8 mouse cellular contexts compared by ENCODE assay signal in genomic region chr10:77150947-77151521, GRCm38 (mm10). TPM values are rescaled to one million over a fixed set of nuclear protein-coding genes. Genes with fewer than 3 reads are reported as not detected.
A peak's percentile ranks its signal among the peaks of the same experiment; 100 is the strongest.
DNase-seq lines count a peak whose midpoint lies in the region; ATAC-seq lines count a peak whose summit lies in the region.
"Had no signal": no experiment of that assay in that cellular context is flagged by ENCODE, and none has a peak within 500 bp of the region (broad histone marks: within the 10 kb centered on the region; RNA-seq: fewer than 3 reads in every experiment).

No protein-coding gene starts in this region.

- peaks cover 29% of the 10 kb centered on the region for H3K4me1 ChIP-seq in intestine, embryonic 14.5 days (replicated peaks; ENCODE audit: control insufficient read depth, insufficient read depth, low read length)
- peaks cover 26% of the 10 kb centered on the region for H3K4me1 ChIP-seq in midbrain, embryonic 14.5 days (ENCODE audit: control insufficient read depth, insufficient read depth, low read length)

- peak; percentile 40; the same call in 1 of the 2 replicates for ATAC-seq in intestine, embryonic 14.5 days (replicated peaks; ENCODE audit: low FRiP score, low TSS enrichment, low read depth)
- ATAC-seq in midbrain, embryonic 14.5 days (ENCODE audit: low FRiP score, low TSS enrichment): peak; percentile 69

- H3K4me2 ChIP-seq in intestine, embryonic 14.5 days (ENCODE audit: low read length): peak overlapping the region; percentile 9
- peak overlapping the region; percentile 45 for H3K4me2 ChIP-seq in midbrain, embryonic 14.5 days (ENCODE audit: low read length)

- H3K4me3 ChIP-seq in intestine, embryonic 14.5 days (ENCODE audit: low read depth, low read length): no peak overlapping the region
- H3K4me3 ChIP-seq in midbrain, embryonic 14.5 days (replicated peaks; ENCODE audit: low read depth, low read length): no peak overlapping the region

- H3K27me3 ChIP-seq in intestine, embryonic 14.5 days (replicated peaks; ENCODE audit: control insufficient read depth, insufficient read depth, low read length): no peaks in the 10 kb centered on the region
- H3K27me3 ChIP-seq in midbrain, embryonic 14.5 days (ENCODE audit: control insufficient read depth, insufficient read depth, low read length): no peaks in the 10 kb centered on the region

- no peaks in the 10 kb centered on the region for H3K36me3 ChIP-seq in intestine, embryonic 14.5 days (ENCODE audit: control insufficient read depth, insufficient read depth, low read length)
- no peaks in the 10 kb centered on the region for H3K36me3 ChIP-seq in midbrain, embryonic 14.5 days (ENCODE audit: control insufficient read depth, insufficient read depth, low read length)

- 13% methylated on average over 14 of the region's 14 CpGs for WGBS in intestine, embryonic 14.5 days
- under 1% methylated on average over 14 of the region's 14 CpGs for WGBS in midbrain, embryonic 14.5 days

- peak; percentile 48 for DNase-seq in MN1 (ENCODE audit: low spot score)
- peak; percentile 65 for DNase-seq in embryo, embryonic 9.5 days (ENCODE audit: extremely low spot score)
- DNase-seq in intestine, embryonic 14.5 days (ENCODE audit: low spot score): peak; percentile 68
- peak; percentile 78 for DNase-seq in midbrain, embryonic 14.5 days
- no peak for DNase-seq in cerebellum, adult 9-10 months
- DNase-seq in adrenal gland, adult 18-20 months (ENCODE audit: low spot score in 2 of 2): no peak
- no peak for DNase-seq in right cerebral cortex, postnatal 14 days

- peak overlapping the region; percentile 34; the same call in 1 of the 2 replicates for H3K27ac ChIP-seq in intestine, embryonic 14.5 days (ENCODE audit: low read depth)
- H3K27ac ChIP-seq in midbrain, embryonic 14.5 days (replicated peaks; ENCODE audit: low read depth, low read length): peak overlapping the region; percentile 80

- no peak overlapping the region for H3K9ac ChIP-seq in intestine, embryonic 14.5 days (ENCODE audit: low read length)
- 0 out of 2 replicates have a peak overlapping the region, but pooled peaks have one; percentile 21 for H3K9ac ChIP-seq in midbrain, embryonic 14.5 days (replicated peaks; ENCODE audit: low read length)

- H3K9me3 ChIP-seq in intestine, embryonic 14.5 days (ENCODE audit: control insufficient read depth, low read length): no peaks in the 10 kb centered on the region
- no peaks in the 10 kb centered on the region for H3K9me3 ChIP-seq in midbrain, embryonic 14.5 days (ENCODE audit: control insufficient read depth, low read length)

RNA-seq across cellular contexts. Expression of gene Col18a1, which starts 15.3 kb away (rescaled TPM):
- polyA plus RNA-seq in intestine, embryonic 14.5 days (2014; fragmentation: Nextera tagmentation; extraction: Ambion mirVana): 54.8 and 58.2 TPM in 2 replicates
- polyA plus RNA-seq in midbrain, embryonic 14.5 days (2014; fragmentation: Nextera tagmentation; extraction: Ambion mirVana): 8.5 and 33.0 TPM in 2 replicates
- total RNA-seq in adrenal gland, adult 18-20 months (2021): 10 to 100 TPM; 31.8 to 41.9 TPM
- total RNA-seq: neutrophil, adult 5-6 weeks had no signal

Comparison
In these comparisons a context has a peak if more than half of its experiments do, and no peak if none do; other contexts are left out.
1. DNase-seq: peak in MN1 (single experiment), embryo, embryonic 9.5 days (single experiment), intestine, embryonic 14.5 days (single experiment) and midbrain, embryonic 14.5 days (single experiment); none in cerebellum, adult 9-10 months (single experiment), adrenal gland, adult 18-20 months (0 of 2) and right cerebral cortex, postnatal 14 days (single experiment).